Mouse (Mus musculus): ENCODE measurements at regions not wholly inside any gene's neighbourhood (a gene's known extent, or its start where the extent isn't known, plus 50 kb on each side); places are given as distances from the start of the nearest gene placed in this dataset.

GRCm38 (mm10) chr7:73628071-73628470, 86.4 kb upstream of the Chd2 start:
- H3K4me1 ChIP-seq (ENCODE audit: control insufficient read depth, insufficient read depth, low read length), result no peaks in the 10 kb centered on the region
- 0% methylated on average over 6 of the region's 6 CpGs for WGBS
- no peak for TF ChIP-seq POLR2A (IDR thresholded peaks at IDR 0.05; ENCODE audit: insufficient read depth, low read depth, low read length)
- H3K27ac ChIP-seq (ENCODE audit: insufficient read depth, low read depth, low read length), result no peak overlapping the region
- no peak overlapping the region for H3K4me3 ChIP-seq (ENCODE audit: insufficient read depth, low read depth, low read length)

- no peak overlapping the region for H3K4me3 ChIP-seq (ENCODE audit: insufficient read depth, low read depth, low read length)
- TF ChIP-seq CTCF (IDR thresholded peaks at IDR 0.05; ENCODE audit: insufficient read depth, low read depth, low read length) (no peak), POLR2A (IDR thresholded peaks at IDR 0.05; ENCODE audit: insufficient read depth, low read depth, low read length) (no peak)
- WGBS, result 72% methylated on average over 7 of the region's 7 CpGs
- no peaks in the 10 kb centered on the region for H3K4me1 ChIP-seq (ENCODE audit: control insufficient read depth, insufficient read depth, low read length)
- H3K27ac ChIP-seq (ENCODE audit: insufficient read depth, low read depth, low read length), result no peak overlapping the region
Measured at GRCm38 (mm10) chr7:73626291-73626690, 84.7 kb upstream of the Chd2 start.

- no peaks in the 10 kb centered on the region for H3K4me1 ChIP-seq (ENCODE audit: control insufficient read depth, insufficient read depth, low read length)
- no peak overlapping the region for H3K27ac ChIP-seq (ENCODE audit: insufficient read depth, low read depth, low read length)
- no peak overlapping the region for H3K4me3 ChIP-seq (ENCODE audit: insufficient read depth, low read depth, low read length)
- TF ChIP-seq POLR2A (IDR thresholded peaks at IDR 0.05; ENCODE audit: insufficient read depth, low read depth, low read length), result no peak
- no peak for TF ChIP-seq CTCF (IDR thresholded peaks at IDR 0.05; ENCODE audit: insufficient read depth, low read depth, low read length)
Measured at GRCm38 (mm10) chr7:73625651-73626050, 84.0 kb upstream of the Chd2 start.

GRCm38 (mm10) chr7:73624992-73625391, 83.4 kb upstream of the Chd2 start:
- Histone ChIP-seq H3K4me1 (ENCODE audit: control insufficient read depth, insufficient read depth, low read length) (no peaks in the 10 kb centered on the region), H3K4me3 (ENCODE audit: insufficient read depth, low read depth, low read length) (no peak overlapping the region), H3K27ac (ENCODE audit: insufficient read depth, low read depth, low read length) (no peak overlapping the region)
- WGBS, result 80% methylated on average over 6 of the region's 6 CpGs
- TF ChIP-seq POLR2A (IDR thresholded peaks at IDR 0.05; ENCODE audit: insufficient read depth, low read depth, low read length), result no peak

- 84% methylated on average over 3 of the region's 3 CpGs for WGBS
- Histone ChIP-seq H3K27ac (ENCODE audit: insufficient read depth, low read depth, low read length) (no peak overlapping the region), H3K4me3 (ENCODE audit: insufficient read depth, low read depth, low read length) (no peak overlapping the region), H3K4me1 (ENCODE audit: control insufficient read depth, insufficient read depth, low read length) (no peaks in the 10 kb centered on the region; the same call in 1 of the 2 replicates)
- no peak for TF ChIP-seq CTCF (IDR thresholded peaks at IDR 0.05; ENCODE audit: insufficient read depth, low read depth, low read length)
- TF ChIP-seq POLR2A (IDR thresholded peaks at IDR 0.05; ENCODE audit: insufficient read depth, low read depth, low read length), result no peak
Measured at GRCm38 (mm10) chr7:73624093-73624600, 82.5 kb upstream of the Chd2 start.

GRCm38 (mm10) chr7:73622468-73622867, 80.8 kb upstream of the Chd2 start:
- 94% methylated on average over 2 of the region's 2 CpGs for WGBS
- no peaks in the 10 kb centered on the region; the same call in 1 of the 2 replicates for H3K4me1 ChIP-seq (ENCODE audit: control insufficient read depth, insufficient read depth, low read length)
- H3K4me3 ChIP-seq (ENCODE audit: insufficient read depth, low read depth, low read length), result no peak overlapping the region

GRCm38 (mm10) chr7:73620341-73620740, 78.7 kb upstream of the Chd2 start:
- TF ChIP-seq CTCF (IDR thresholded peaks at IDR 0.05; ENCODE audit: insufficient read depth, low read depth, low read length) (no peak), POLR2A (IDR thresholded peaks at IDR 0.05; ENCODE audit: insufficient read depth, low read depth, low read length) (no peak)
- Histone ChIP-seq H3K27ac (ENCODE audit: insufficient read depth, low read depth, low read length) (no peak overlapping the region), H3K4me1 (ENCODE audit: control insufficient read depth, insufficient read depth, low read length) (peaks cover 3% of the 10 kb centered on the region), H3K4me3 (ENCODE audit: insufficient read depth, low read depth, low read length) (no peak overlapping the region)
- 94% methylated on average over 9 of the region's 9 CpGs for WGBS

More at GRCm38 (mm10) chr7:73622468-73622867, 80.8 kb upstream of the Chd2 start:
- H3K27ac ChIP-seq (ENCODE audit: insufficient read depth, low read depth, low read length), result no peak overlapping the region
- TF ChIP-seq CTCF (IDR thresholded peaks at IDR 0.05; ENCODE audit: insufficient read depth, low read depth, low read length) (no peak), POLR2A (IDR thresholded peaks at IDR 0.05; ENCODE audit: insufficient read depth, low read depth, low read length) (no peak)

- Histone ChIP-seq H3K4me1 (ENCODE audit: control insufficient read depth, insufficient read depth, low read length) (peaks cover 5% of the 10 kb centered on the region), H3K4me3 (ENCODE audit: insufficient read depth, low read depth, low read length) (peak overlapping the region; percentile 58), H3K27ac (ENCODE audit: insufficient read depth, low read depth, low read length) (peak overlapping the region; percentile 96)
- 1% methylated on average over 25 of the region's 25 CpGs for WGBS
- TF ChIP-seq POLR2A (IDR thresholded peaks at IDR 0.05; ENCODE audit: insufficient read depth, low read depth, low read length) (peak; percentile 74; the same call in 1 of the 2 replicates), CTCF (IDR thresholded peaks at IDR 0.05; ENCODE audit: insufficient read depth, low read depth, low read length) (no peak)
Measured at GRCm38 (mm10) chr7:73618758-73619416, 77.3 kb upstream of the Chd2 start.

GRCm38 (mm10) chr7:73617910-73618757, 76.5 kb upstream of the Chd2 start:
- peak; percentile 77 for TF ChIP-seq CTCF (IDR thresholded peaks at IDR 0.05; ENCODE audit: insufficient read depth, low read depth, low read length)
- TF ChIP-seq POLR2A (IDR thresholded peaks at IDR 0.05; ENCODE audit: insufficient read depth, low read depth, low read length), result peak; percentile 35; the same call in 1 of the 2 replicates
- under 1% methylated on average over 85 of the region's 86 CpGs for WGBS
- peak overlapping the region; percentile 100 for H3K27ac ChIP-seq (ENCODE audit: insufficient read depth, low read depth, low read length)
- peaks cover 5% of the 10 kb centered on the region for H3K4me1 ChIP-seq (ENCODE audit: control insufficient read depth, insufficient read depth, low read length)
- H3K4me3 ChIP-seq (ENCODE audit: insufficient read depth, low read depth, low read length), result peak overlapping the region; percentile 83

All from olfactory bulb, adult 2 months (tissue).